Mouse (Mus musculus): ENCODE measurements at regions not wholly inside any gene's neighbourhood (a gene's known extent, or its start where the extent isn't known, plus 50 kb on each side); places are given as distances from the start of the nearest gene placed in this dataset.

- no peak for DNase-seq (ENCODE audit: extremely low spot score in 1 of 2, low spot score in 2 of 2)
- intact Hi-C loops (cut with DNase I): no loop called here
Observed at GRCm38 (mm10) chrX:105346420-105346819, 153.2 kb upstream of the Cypt2 start.

- intact Hi-C loops (cut with DNase I): no loop called here
- DNase-seq (ENCODE audit: extremely low spot score in 1 of 2, low spot score in 2 of 2): no peak
Observed at GRCm38 (mm10) chrX:105366284-105366683, 133.3 kb upstream of the Cypt2 start.

GRCm38 (mm10) chrX:105367979-105368378 is 131.6 kb upstream of the Cypt2 start:
- no peak for DNase-seq (ENCODE audit: extremely low spot score in 1 of 2, low spot score in 2 of 2)
- intact Hi-C loops (cut with DNase I): no loop called here

DNA sequence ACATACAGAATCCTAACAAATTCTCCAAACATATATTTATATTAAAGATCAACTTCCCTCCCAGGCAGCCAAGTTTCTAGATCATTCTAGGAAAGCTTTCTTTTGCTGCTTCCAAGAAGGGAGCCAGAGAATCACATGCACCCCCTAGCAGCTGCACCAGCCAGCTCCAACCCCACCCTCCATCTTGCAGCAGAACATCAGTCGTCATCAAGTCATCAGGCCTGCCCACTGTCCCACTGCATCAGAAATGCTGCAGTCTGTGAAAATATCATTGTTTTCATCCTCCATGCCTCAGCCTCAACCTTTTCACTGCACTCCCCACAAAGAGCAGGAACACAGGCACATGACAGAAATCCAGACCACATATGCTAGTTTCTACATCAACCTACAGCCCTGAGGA is 109.1 kb upstream of the Cypt2 start:
- intact Hi-C loops (cut with DNase I): no loop called here
- DNase-seq (ENCODE audit: extremely low spot score in 1 of 2, low spot score in 2 of 2): no peak

GRCm38 (mm10) chrX:105391029-105391428 is 108.5 kb upstream of the Cypt2 start:
- intact Hi-C loops (cut with DNase I): no loop called here
- DNase-seq (ENCODE audit: extremely low spot score in 1 of 2, low spot score in 2 of 2): no peak

DNA sequence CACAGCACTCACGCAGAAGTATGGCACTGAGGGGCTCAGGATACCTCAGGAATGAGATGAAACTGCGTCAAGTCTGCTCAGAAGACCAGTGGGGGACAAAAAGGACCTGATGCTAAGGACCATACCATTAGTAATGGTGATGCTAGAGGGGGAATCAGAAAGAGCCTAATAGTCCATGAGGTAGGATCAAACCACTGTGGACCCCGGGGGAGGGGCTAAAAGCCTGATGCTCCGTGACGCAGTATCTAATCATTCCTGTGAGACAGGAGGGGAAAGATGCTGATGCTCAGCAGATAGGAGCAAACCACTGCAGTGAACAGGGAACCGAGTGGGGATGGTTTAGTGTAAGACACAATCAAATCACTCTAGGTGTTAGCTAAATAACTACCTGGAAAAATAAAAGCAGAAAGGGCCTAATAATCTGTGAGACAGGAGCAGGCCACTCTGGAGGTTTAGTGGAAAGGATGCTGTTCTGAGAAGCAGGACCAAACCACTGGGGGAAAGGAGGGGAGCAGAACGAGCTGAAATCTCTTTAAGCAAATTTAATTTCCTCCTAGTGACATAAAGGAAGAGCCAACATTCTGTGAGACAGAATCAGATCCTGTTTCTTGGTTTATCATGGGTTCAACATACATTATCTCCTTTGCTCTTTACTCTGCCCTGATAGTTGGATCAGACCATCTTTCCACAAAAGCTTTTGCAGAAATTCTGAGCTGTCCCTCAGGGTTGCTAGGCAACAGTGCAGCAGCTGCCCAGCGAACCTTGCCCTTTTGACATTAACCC is 107.7 kb upstream of the Cypt2 start:
- peak; percentile 65 to 78 for DNase-seq (ENCODE audit: extremely low spot score in 1 of 2, low spot score in 2 of 2)
- intact Hi-C loops (cut with DNase I): no loop called here

GRCm38 (mm10) chrX:105393259-105393658 is 106.3 kb upstream of the Cypt2 start:
- DNase-seq (ENCODE audit: extremely low spot score in 1 of 2, low spot score in 2 of 2): peak in 1 of 2 experiments; percentile 27
- intact Hi-C loops (cut with DNase I): no loop called here

DNA sequence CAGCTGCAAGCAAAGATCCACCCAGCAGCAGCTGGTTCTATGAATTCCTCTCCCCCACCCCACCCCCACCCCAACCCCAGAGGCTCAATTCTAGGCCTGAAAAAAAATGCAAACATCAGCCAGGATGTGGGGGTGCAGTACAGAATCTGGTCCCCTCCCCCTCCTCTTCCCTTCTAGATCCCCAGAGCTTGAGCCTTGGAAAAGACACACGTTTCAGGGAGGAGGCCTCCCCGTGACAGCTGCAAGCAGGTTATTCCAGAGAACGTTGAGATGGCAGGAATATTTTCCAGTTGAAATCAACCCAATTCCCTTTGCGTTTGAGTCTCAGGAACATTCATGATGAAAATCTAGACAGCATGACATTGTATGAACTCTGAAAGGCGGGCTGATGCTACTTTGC is 86.2 kb upstream of the Cypt2 start:
- intact Hi-C loops (cut with DNase I): no loop called here
- DNase-seq (ENCODE audit: extremely low spot score in 1 of 2, low spot score in 2 of 2): no peak

DNA sequence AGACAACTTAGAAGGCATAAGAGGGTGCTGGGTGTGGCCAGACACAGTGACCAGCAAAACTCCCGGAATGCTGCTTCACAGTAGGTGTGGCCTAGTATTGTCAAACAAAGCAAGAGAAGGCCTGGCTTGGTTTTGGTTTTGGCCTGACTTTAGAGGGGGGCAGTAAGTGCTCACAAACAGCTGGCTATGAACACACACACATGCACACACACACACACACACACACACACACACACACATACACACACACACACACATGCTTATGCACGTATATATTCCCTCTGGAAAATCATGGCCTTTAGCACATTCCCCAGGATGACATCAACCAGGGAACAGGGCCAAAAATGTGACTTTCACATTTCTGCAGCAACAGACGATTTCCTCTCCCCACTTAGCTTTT is 78.6 kb upstream of the Cypt2 start:
- no peak for DNase-seq (ENCODE audit: extremely low spot score in 1 of 2, low spot score in 2 of 2)
- intact Hi-C loops (cut with DNase I): no loop called here

Small RNAs in the stretch of these regions (microRNA-seq; reads per million reads assigned to microRNA genes)
- gene Mir325: 136 reads per million, percentile 59 among the genes with 10 or more reads in this experiment

All from left cerebral cortex, postnatal 10 days (tissue).